Mouse (Mus musculus) NIH3T3 (cell line): ENCODE data around the gene 6720489N17Rik.
"Not testable (repeated sequence)": the region's sequence is repeated elsewhere in the genome, so short reads cannot be mapped to it uniquely, and the experiment has no call there.

ENCODE experiments used
- DNase-seq: peaks from one replicate; pipeline ENCODE4 v3.0.0-alpha.2; 2012; ENCODE audit warnings: low read depth

6720489N17Rik gene

GRCm38 (mm10) chr13:62623577-62624276 is at the start of gene 6720489N17Rik:
6720489N17Rik (minus strand) TSS chr13:62624182.
- peak; percentile 84 for DNase-seq

GRCm38 (mm10) chr13:62653369-62653743 is 29.4 kb upstream of the 6720489N17Rik start:
- no peak for DNase-seq

- peak; percentile 85 for DNase-seq
Measured at GRCm38 (mm10) chr13:62652681-62653368, 28.8 kb upstream of the 6720489N17Rik start.

GRCm38 (mm10) chr13:62627071-62627470 is 3.1 kb upstream of the 6720489N17Rik start:
- DNase-seq: peak; percentile 73

GRCm38 (mm10) chr13:62624277-62624665 is 289 bp upstream of the 6720489N17Rik start:
- peak; percentile 1 for DNase-seq

GRCm38 (mm10) chr13:62617449-62617848 is 6.5 kb downstream of the 6720489N17Rik start:
- DNase-seq: not testable (repeated sequence)

GRCm38 (mm10) chr13:62571099-62571498 is 52.9 kb downstream of the 6720489N17Rik start, which contains the start of gene Zfp934:
Zfp934 (minus strand) TSS chr13:62571199.
- not testable (repeated sequence) for DNase-seq

GRCm38 (mm10) chr13:62561696-62562095 is 62.3 kb downstream of the 6720489N17Rik start:
- not testable (repeated sequence) for DNase-seq

GRCm38 (mm10) chr13:62558189-62559110 is 65.5 kb downstream of the 6720489N17Rik start, which contains the start of gene Zfp935:
Zfp935 (minus strand) TSS chr13:62558511.
- DNase-seq: peak; percentile 16
